Mouse (Mus musculus) hindlimb bud, embryonic 11.5 days (tissue): Measurements from ENCODE around the gene Sorbs2.

ENCODE experiments used
- DNase-seq: peaks from one replicate; pipeline ENCODE4 v3.0.0-alpha.2; 2012; ENCODE audit warnings: low read depth, low spot score; ENCODE audit errors: extremely low spot score

Gene Sorbs2

DNA sequence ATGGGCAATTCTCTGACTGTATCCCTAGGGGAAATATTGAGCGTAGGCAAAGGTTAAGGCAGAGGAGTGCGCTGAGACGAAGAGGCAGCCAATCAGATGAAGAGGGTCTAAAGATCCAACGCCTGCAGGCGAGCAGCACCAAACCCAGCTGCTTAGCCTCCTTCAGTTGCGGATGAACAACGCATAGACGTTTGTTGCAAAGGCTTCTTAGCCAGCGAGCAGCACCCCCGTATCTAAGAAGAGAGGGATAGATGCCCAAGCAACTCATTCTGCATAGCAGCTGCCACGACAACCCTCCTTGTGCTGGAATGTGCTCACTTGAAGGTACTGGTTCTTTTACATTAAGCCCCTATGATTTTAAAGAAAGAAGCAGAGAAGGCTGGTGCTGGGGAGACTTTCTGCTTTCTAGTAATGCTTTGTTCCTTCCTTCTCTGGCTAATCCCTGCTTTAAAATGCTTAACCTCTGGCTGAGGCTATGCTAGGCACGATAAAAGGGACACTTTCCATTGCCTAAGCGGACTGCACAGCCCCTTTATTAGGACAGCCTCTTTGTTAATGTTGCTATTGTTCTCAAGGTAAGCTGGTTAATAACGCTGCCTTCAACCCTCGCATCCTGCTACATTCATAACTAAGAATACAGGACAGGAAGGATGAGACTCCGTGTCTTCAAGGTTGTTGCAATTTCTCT lies at the start of gene Sorbs2:
Gene Sorbs2 (plus strand): TSS at position 155 of the 688 bp plus-strand sequence.
- DNase-seq: no peak

DNA sequence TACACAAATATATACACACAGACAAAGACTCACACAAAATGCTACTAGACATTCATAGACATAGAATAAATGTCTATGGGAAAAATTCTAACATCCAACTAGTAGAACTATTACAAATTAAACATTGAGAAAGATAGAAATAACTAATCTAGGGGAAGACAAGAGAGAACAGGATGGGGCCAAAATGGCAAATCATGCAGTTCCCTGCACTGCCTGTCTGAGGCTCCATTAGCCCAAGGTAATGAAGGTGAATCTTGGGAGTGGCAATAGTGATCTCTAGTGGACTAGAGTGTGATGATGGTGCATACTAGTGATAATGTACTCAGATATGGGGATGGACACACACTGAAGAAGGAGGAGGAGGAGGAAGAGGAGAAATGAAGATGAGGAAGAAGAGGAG lies 49.7 kb upstream of the Sorbs2 start:
- no peak for DNase-seq

DNA sequence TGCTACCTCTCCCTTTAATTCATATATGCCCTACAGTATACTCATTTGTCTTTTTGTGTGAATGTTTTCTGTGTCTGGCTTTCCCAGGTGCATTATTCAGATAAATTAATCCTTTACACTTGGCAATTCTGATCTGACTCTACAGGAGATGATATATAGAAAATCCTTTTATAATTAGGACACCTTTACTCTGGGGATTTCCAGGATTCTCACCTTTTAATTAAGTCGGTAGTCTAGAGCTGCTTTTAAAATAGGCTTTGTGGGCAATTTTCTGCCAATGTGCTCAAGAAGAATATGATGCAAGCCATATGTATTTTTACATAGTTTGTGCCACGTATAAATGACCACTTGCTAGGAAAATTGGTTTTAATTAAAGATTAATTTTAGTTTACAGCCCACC lies 38.6 kb upstream of the Sorbs2 start:
- no peak for DNase-seq

DNA sequence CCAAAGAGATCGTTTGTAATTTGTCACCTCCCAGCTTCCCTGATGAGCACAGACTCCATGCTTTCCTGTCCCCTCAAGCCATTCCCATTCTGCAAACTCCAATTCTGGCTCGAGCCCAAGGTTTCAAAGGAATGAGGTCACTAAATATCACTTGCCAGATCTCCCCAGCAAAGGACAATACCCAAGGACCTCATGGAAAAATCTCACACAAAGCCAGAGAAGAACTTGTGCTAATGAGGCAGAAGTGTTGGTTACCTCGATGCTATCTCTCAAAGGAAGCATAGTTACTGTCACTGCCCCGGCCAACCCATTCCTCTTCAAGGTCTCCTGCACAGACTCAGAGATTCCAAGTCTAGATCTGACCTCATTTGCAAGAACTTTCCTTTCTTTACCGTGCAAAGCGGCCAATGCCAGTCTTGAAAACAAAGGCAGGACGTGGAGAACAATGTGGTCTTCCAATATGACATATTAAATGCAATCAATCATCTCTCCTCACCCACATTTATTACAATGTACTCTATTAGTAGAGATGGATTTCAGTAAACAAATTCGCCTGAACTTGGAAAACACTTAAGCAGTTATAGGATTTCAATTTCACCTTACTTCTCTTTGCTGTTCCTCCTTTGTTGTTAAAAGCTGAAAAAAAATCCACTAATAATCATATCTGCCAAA lies 37.9 kb upstream of the Sorbs2 start:
- DNase-seq: no peak

- no peak for DNase-seq
These were observed 26.7 kb upstream of the Sorbs2 start for GRCm38 (mm10) chr8:45480886-45481285.

DNA sequence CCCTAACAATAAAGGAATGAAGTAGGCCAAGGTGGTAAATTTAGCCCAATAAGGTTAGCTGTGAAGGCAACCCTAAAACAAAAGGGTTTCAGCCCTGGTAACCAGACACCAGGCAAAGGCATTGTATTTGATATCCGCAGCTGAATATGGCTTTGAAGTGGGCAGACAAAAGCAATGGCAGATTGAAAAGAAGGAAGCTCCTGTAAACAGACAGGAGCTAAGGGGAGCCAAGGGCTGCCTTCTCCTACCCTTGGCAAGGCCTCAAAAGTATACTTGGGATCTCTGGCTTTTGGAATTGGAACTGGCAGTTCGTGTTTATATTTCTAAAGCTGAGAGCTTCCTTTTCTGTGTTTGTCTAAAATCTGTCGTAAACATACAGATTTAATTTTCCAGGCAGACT lies 21.3 kb upstream of the Sorbs2 start:
- DNase-seq: no peak

DNA sequence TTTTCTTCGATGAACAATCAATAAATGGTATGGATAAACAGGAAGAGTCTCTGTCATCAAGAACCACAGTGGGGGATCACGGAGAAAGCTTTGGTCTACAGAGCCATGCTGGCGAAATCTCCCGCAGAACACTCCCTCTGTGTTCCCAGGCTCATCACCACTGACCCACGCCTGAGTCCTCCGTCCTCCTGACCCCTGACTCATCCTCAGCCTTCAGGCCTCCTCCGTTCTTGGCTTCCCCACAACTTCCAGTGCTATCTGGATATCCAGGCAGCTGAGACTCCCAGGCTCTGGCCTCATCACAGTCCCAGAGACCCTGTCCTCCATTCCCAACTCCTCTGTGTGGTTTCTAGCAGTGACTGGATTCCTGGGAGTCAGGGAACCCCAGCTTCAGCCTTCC lies 3.6 kb upstream of the Sorbs2 start:
- no peak for DNase-seq

DNA sequence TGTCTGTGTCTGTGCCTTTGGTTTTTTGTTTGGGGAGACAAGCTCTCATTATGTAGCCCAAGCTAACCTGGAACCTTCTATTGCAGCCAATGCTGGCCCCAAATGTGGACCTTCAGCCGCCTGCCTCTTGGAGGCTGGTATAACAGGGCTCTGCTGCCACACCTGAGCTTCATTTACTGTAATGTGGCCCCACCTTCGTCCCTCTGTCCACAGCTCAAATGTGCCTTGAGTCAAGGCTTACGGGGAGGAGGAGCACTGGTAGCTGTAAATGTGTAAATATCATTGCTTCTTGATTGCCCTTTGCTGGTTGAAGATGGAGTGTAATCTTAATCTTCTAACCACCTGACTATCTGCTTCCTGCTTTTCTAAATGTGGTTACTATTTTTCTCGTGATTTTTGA lies 1.2 kb upstream of the Sorbs2 start:
- DNase-seq: no peak

- DNase-seq: no peak
These were observed 333 bp upstream of the Sorbs2 start for GRCm38 (mm10) chr8:45507277-45507633.

GRCm38 (mm10) chr8:45508521-45509104 lies 1.0 kb downstream of the Sorbs2 start:
- DNase-seq: no peak

DNA sequence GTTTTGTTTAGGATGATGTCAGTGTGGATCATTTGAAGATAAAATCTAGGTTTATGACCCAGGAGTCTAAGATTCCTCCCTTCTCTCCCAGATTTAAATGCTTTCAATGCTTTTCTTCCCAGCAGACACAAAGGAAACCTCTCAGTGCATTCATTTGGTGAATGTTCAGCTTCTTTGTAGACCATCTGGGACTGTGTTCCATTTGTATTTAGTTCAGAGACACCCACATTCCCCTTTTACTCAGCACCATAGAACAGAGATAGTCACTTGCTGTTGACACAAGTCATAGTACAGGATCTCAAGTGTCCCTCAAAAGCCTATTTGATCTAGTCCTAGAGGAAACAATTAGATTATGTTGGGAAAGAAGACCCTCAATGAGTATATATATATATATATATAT lies 4.8 kb downstream of the Sorbs2 start:
- no peak for DNase-seq

DNA sequence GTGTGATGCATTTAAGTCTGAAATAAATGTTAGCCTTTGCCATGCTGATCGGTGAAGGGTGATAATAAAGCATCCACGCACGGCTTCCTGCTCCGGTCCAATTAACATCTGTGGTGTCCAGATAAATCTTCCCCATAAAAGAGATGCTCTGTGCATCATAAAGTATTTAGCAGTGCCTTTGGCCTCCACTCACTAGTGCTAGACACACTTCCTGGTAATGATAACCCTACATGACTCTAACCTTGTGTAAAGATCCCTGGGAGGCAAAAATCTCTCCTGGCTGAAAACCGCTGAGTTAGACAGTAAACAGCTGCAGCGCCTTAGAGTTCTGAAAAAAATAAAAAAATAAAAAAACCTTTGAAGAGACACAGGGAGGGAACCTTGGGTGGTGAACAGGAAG lies 14.0 kb downstream of the Sorbs2 start:
- DNase-seq: no peak

DNA sequence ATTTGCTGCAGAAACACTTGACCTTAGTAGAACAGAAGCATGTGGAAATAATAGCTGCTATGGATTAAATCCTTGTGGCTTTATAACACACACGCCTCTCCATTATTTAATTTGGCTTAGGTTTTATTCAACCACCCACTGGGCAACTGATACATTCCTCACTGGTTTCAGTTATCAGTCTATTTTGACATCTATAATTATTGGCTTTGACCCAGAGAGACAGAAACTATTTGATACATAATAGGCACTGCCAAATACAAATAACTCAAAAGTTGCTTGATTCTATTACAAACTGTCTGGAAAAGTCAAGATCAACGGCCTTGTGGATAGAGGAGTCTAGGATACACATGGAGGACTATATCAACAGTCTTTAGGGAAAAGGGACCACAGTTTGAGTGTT lies 20.1 kb downstream of the Sorbs2 start:
- DNase-seq: no peak

DNA sequence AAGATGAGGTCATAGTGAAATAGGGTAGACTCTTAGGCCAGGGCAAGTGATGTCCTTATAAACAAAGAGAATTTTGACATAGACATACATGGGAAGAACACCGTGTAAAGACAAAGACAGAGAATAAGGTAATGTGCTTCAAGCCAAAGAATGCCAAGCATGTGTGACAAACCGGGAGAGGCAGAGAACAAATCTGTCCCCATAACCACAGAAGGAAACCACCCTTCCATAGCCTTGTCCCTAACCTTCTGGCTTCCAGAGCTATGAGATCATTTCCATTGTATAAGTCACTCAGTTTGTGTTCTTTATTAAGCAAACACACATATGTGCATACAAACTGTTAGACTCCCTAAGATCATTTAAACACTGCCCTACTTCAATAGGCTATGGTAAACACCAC lies 21.3 kb downstream of the Sorbs2 start:
- no peak for DNase-seq

DNA sequence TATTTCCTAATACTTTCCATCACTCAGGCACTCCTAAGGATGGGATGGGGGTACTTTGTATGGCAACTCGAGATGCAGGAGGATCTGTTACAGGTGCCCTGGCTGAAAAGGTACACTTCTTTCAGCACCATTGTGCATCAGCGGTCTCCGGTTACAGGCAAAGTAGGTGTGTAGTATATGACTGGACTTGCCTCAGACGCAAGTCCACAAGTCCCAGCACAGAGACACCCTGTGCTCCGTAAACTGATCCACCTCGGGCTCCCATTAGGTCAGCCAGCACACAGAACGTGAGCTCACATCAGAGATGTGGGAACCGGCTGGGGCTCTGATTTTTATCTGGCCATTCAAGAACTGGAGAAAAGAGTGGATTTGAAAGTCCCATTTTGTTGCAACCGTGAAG lies 29.0 kb downstream of the Sorbs2 start:
- DNase-seq: no peak

DNA sequence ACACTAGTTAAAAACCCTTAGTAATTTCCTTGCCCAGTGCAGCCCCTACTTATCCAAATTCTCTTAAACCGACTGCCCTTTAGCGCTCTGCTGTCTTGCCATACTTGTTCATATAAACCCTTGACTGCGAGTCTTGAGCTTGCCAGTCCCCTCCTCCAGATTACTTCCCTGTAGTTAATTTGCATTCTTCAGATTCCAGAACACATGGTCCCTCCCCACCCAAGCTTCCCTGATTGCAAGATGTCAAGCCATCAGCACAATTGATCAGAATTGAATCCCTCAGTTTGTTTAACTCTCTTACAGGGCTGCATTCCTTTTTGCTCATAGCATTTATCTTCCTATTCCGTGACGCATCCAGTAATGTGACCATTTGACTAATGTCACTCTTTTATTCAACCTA lies 32.9 kb downstream of the Sorbs2 start:
- DNase-seq: no peak

GRCm38 (mm10) chr8:45552175-45552574 lies 44.6 kb downstream of the Sorbs2 start:
- no peak for DNase-seq

DNA sequence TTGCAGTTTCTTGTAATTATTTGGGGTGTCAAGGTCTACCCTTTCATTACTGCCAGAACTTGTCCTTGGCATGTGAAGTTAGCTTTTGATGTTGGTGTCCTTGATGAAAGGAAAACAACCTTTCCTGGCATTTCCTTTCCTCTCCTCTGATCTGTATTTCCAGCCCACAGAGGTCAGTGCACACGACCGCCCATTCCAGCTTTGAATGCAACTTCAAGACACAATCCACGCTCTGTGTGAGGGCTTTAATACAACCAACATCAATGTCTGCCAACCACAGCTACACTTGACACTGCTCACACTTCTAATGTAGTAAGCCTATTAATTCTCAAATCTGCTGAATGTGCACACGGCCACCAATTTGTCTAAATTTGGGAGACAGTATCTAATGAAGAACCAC lies 47.0 kb downstream of the Sorbs2 start:
- no peak for DNase-seq

- no peak for DNase-seq
These were observed 50.3 kb downstream of the Sorbs2 start for GRCm38 (mm10) chr8:45557936-45558335.

GRCm38 (mm10) chr8:45558426-45558825 lies 50.8 kb downstream of the Sorbs2 start:
- no peak for DNase-seq

- DNase-seq: no peak
These were observed 51.7 kb downstream of the Sorbs2 start for GRCm38 (mm10) chr8:45559176-45559820.

- no peak for DNase-seq
These were observed 57.6 kb downstream of the Sorbs2 start for GRCm38 (mm10) chr8:45565189-45565588.
